Mouse (Mus musculus) heart, adult 11 months (tissue): ENCODE data around the gene 1810062G17Rik.

Source experiments
- DNase-seq: peaks from one replicate; pipeline ENCODE4 v3.0.0; 2022

Gene 1810062G17Rik

GRCm38 (mm10) chr3:36475532-36476087 lies at the start of gene 1810062G17Rik, which contains the start of gene Anxa5:
Gene 1810062G17Rik, plus strand, starts transcription at chr3:36475937.
Gene Anxa5, minus strand, starts transcription at chr3:36475894.
- DNase-seq: peak; percentile 100

- DNase-seq: peak; percentile 64
Observed at GRCm38 (mm10) chr3:36427386-36427785, 48.4 kb upstream of the 1810062G17Rik start.

GRCm38 (mm10) chr3:36430360-36430759 lies 45.4 kb upstream of the 1810062G17Rik start:
- no peak for DNase-seq

- peak; percentile 90 for DNase-seq
Observed at GRCm38 (mm10) chr3:36440280-36440679, 35.5 kb upstream of the 1810062G17Rik start.

GRCm38 (mm10) chr3:36442426-36442825 lies 33.3 kb upstream of the 1810062G17Rik start:
- peak; percentile 68 for DNase-seq

GRCm38 (mm10) chr3:36446041-36446440 lies 29.7 kb upstream of the 1810062G17Rik start:
- DNase-seq: peak; percentile 52

- DNase-seq: peak; percentile 89
Observed at GRCm38 (mm10) chr3:36446506-36446905, 29.2 kb upstream of the 1810062G17Rik start.

- DNase-seq: no peak
Observed at GRCm38 (mm10) chr3:36446918-36447317, 28.8 kb upstream of the 1810062G17Rik start.

- DNase-seq: peak; percentile 94
Observed at GRCm38 (mm10) chr3:36449292-36450165, 26.2 kb upstream of the 1810062G17Rik start.

- peak; percentile 60 for DNase-seq
Observed at GRCm38 (mm10) chr3:36452502-36452901, 23.2 kb upstream of the 1810062G17Rik start.

- peak; percentile 72 for DNase-seq
Observed at GRCm38 (mm10) chr3:36455124-36455523, 20.6 kb upstream of the 1810062G17Rik start.

GRCm38 (mm10) chr3:36455566-36455965 lies 20.2 kb upstream of the 1810062G17Rik start:
- peak; percentile 79 for DNase-seq

- DNase-seq: peak; percentile 70
Observed at GRCm38 (mm10) chr3:36460717-36461116, 15.0 kb upstream of the 1810062G17Rik start.

- no peak for DNase-seq
Observed at GRCm38 (mm10) chr3:36461819-36462218, 13.9 kb upstream of the 1810062G17Rik start.

GRCm38 (mm10) chr3:36462348-36462747 lies 13.4 kb upstream of the 1810062G17Rik start:
- DNase-seq: no peak

- DNase-seq: peak; percentile 78
Observed at GRCm38 (mm10) chr3:36465538-36465937, 10.2 kb upstream of the 1810062G17Rik start.

- peak; percentile 92 for DNase-seq
Observed at GRCm38 (mm10) chr3:36467632-36468031, 8.1 kb upstream of the 1810062G17Rik start.

GRCm38 (mm10) chr3:36468871-36469270 lies 6.9 kb upstream of the 1810062G17Rik start:
- peak; percentile 94 for DNase-seq

- peak; percentile 57 for DNase-seq
Observed at GRCm38 (mm10) chr3:36471856-36472255, 3.9 kb upstream of the 1810062G17Rik start.

- peak; percentile 75 for DNase-seq
Observed at GRCm38 (mm10) chr3:36473222-36473621, 2.5 kb upstream of the 1810062G17Rik start.

GRCm38 (mm10) chr3:36474421-36474820 lies 1.3 kb upstream of the 1810062G17Rik start:
- no peak for DNase-seq

GRCm38 (mm10) chr3:36474938-36475483 lies 726 bp upstream of the 1810062G17Rik start:
- peak; percentile 98 for DNase-seq
